Mouse (Mus musculus): ENCODE results near the gene Noxo1. TPM values are rescaled to one million over a fixed set of nuclear protein-coding genes. Genes with fewer than 3 reads are reported as not detected.

The Noxo1 gene
- 2.0 and 2.7 TPM in 2 replicates for polyA plus RNA-seq (2015; fragmentation: Nextera tagmentation; extraction: Ambion mirVana)

- Histone ChIP-seq H3K9ac (replicated peaks; ENCODE audit: low read depth, low read length) (peak within 1 kb of the TSS; percentile 87), H3K27me3 (replicated peaks; ENCODE audit: control insufficient read depth, insufficient read depth, low read length) (no peaks in the 10 kb centered on the region), H3K36me3 (ENCODE audit: control insufficient read depth, insufficient read depth) (peaks cover 5% of the 10 kb centered on the region), H3K27ac (ENCODE audit: low read length) (peak within 1 kb of the TSS; percentile 90), H3K9me3 (ENCODE audit: control insufficient read depth, low read length) (no peaks in the 10 kb centered on the region), H3K4me3 (replicated peaks; ENCODE audit: low read length) (peak within 1 kb of the TSS; percentile 79), H3K4me1 (replicated peaks; ENCODE audit: control insufficient read depth, insufficient read depth, low read length) (peaks cover 15% of the 10 kb centered on the region), H3K4me2 (ENCODE audit: low read length) (peak within 1 kb of the TSS; percentile 70)
- peak; percentile 91 for ATAC-seq
- WGBS: under 1% methylated on average over 74 of the region's 76 CpGs
Measured at GRCm38 (mm10) chr17:24696011-24696697, at the start of gene Noxo1, which contains the start of gene Gfer. Noxo1 (plus strand) TSS chr17:24696234. Gfer (minus strand) TSS chr17:24696156.

GRCm38 (mm10) chr17:24646381-24646780, 49.7 kb upstream of the Noxo1 start:
- H3K9ac ChIP-seq (replicated peaks; ENCODE audit: low read depth, low read length): no peak overlapping the region
- no peaks in the 10 kb centered on the region for H3K27me3 ChIP-seq (replicated peaks; ENCODE audit: control insufficient read depth, insufficient read depth, low read length)
- no peaks in the 10 kb centered on the region for H3K9me3 ChIP-seq (ENCODE audit: control insufficient read depth, low read length)
- no peaks in the 10 kb centered on the region for H3K36me3 ChIP-seq (ENCODE audit: control insufficient read depth, insufficient read depth)
- H3K27ac ChIP-seq (ENCODE audit: low read length): no peak overlapping the region
- no peak overlapping the region for H3K4me2 ChIP-seq (ENCODE audit: low read length)
- no peak overlapping the region for H3K4me3 ChIP-seq (replicated peaks; ENCODE audit: low read length)
- peaks cover 13% of the 10 kb centered on the region for H3K4me1 ChIP-seq (replicated peaks; ENCODE audit: control insufficient read depth, insufficient read depth, low read length)
- WGBS: 86% methylated on average over 4 of the region's 4 CpGs
- ATAC-seq: no peak

GRCm38 (mm10) chr17:24647493-24647892, 48.5 kb upstream of the Noxo1 start:
- no peaks in the 10 kb centered on the region for H3K27me3 ChIP-seq (replicated peaks; ENCODE audit: control insufficient read depth, insufficient read depth, low read length)
- no peak overlapping the region for H3K27ac ChIP-seq (ENCODE audit: low read length)
- no peak overlapping the region for H3K9ac ChIP-seq (replicated peaks; ENCODE audit: low read depth, low read length)
- peaks cover 13% of the 10 kb centered on the region for H3K4me1 ChIP-seq (replicated peaks; ENCODE audit: control insufficient read depth, insufficient read depth, low read length)
- no peaks in the 10 kb centered on the region for H3K36me3 ChIP-seq (ENCODE audit: control insufficient read depth, insufficient read depth)
- WGBS: 83% methylated on average over 11 of the region's 11 CpGs
- no peak overlapping the region for H3K4me2 ChIP-seq (ENCODE audit: low read length)
- no peaks in the 10 kb centered on the region for H3K9me3 ChIP-seq (ENCODE audit: control insufficient read depth, low read length)
- H3K4me3 ChIP-seq (replicated peaks; ENCODE audit: low read length): no peak overlapping the region
- no peak for ATAC-seq

- ATAC-seq: no peak
- peak overlapping the region; percentile 84 for H3K9ac ChIP-seq (replicated peaks; ENCODE audit: low read depth, low read length)
- H3K27me3 ChIP-seq (replicated peaks; ENCODE audit: control insufficient read depth, insufficient read depth, low read length): no peaks in the 10 kb centered on the region
- no peak overlapping the region for H3K27ac ChIP-seq (ENCODE audit: low read length)
- 78% methylated on average over 10 of the region's 10 CpGs for WGBS
- peak overlapping the region; percentile 100 for H3K4me2 ChIP-seq (ENCODE audit: low read length)
- H3K9me3 ChIP-seq (ENCODE audit: control insufficient read depth, low read length): no peaks in the 10 kb centered on the region
- H3K36me3 ChIP-seq (ENCODE audit: control insufficient read depth, insufficient read depth): no peaks in the 10 kb centered on the region
- H3K4me3 ChIP-seq (replicated peaks; ENCODE audit: low read length): peak overlapping the region; percentile 71
- H3K4me1 ChIP-seq (replicated peaks; ENCODE audit: control insufficient read depth, insufficient read depth, low read length): peaks cover 14% of the 10 kb centered on the region
Measured at GRCm38 (mm10) chr17:24648731-24649377, 47.2 kb upstream of the Noxo1 start.

- peak; percentile 39 for ATAC-seq
- H3K27me3 ChIP-seq (replicated peaks; ENCODE audit: control insufficient read depth, insufficient read depth, low read length): no peaks in the 10 kb centered on the region
- peaks cover 16% of the 10 kb centered on the region for H3K4me1 ChIP-seq (replicated peaks; ENCODE audit: control insufficient read depth, insufficient read depth, low read length)
- peak overlapping the region; percentile 100 for H3K4me2 ChIP-seq (ENCODE audit: low read length)
- peak overlapping the region; percentile 84 for H3K9ac ChIP-seq (replicated peaks; ENCODE audit: low read depth, low read length)
- peak overlapping the region; percentile 71 for H3K4me3 ChIP-seq (replicated peaks; ENCODE audit: low read length)
- 1% methylated on average over 35 of the region's 35 CpGs for WGBS
- no peaks in the 10 kb centered on the region for H3K36me3 ChIP-seq (ENCODE audit: control insufficient read depth, insufficient read depth)
- no peak overlapping the region for H3K27ac ChIP-seq (ENCODE audit: low read length)
- no peaks in the 10 kb centered on the region for H3K9me3 ChIP-seq (ENCODE audit: control insufficient read depth, low read length)
Measured at GRCm38 (mm10) chr17:24649581-24650069, 46.4 kb upstream of the Noxo1 start.

GRCm38 (mm10) chr17:24650070-24650616, 45.9 kb upstream of the Noxo1 start, which contains the start of gene Slc9a3r2:
Slc9a3r2 (minus strand) TSS chr17:24650327.
- Histone ChIP-seq H3K9me3 (ENCODE audit: control insufficient read depth, low read length) (no peaks in the 10 kb centered on the region), H3K36me3 (ENCODE audit: control insufficient read depth, insufficient read depth) (no peaks in the 10 kb centered on the region), H3K4me2 (ENCODE audit: low read length) (peak within 1 kb of the TSS; percentile 100), H3K27me3 (replicated peaks; ENCODE audit: control insufficient read depth, insufficient read depth, low read length) (no peaks in the 10 kb centered on the region), H3K4me3 (replicated peaks; ENCODE audit: low read length) (peak within 1 kb of the TSS; percentile 71), H3K27ac (ENCODE audit: low read length) (no peak within 1 kb of the TSS), H3K9ac (replicated peaks; ENCODE audit: low read depth, low read length) (peak within 1 kb of the TSS; percentile 84), H3K4me1 (replicated peaks; ENCODE audit: control insufficient read depth, insufficient read depth, low read length) (peaks cover 16% of the 10 kb centered on the region)
- ATAC-seq: peak; percentile 75
- 2% methylated on average over 29 of the region's 41 CpGs for WGBS

GRCm38 (mm10) chr17:24650766-24651165, 45.3 kb upstream of the Noxo1 start:
- no peak overlapping the region for H3K4me3 ChIP-seq (replicated peaks; ENCODE audit: low read length)
- H3K4me2 ChIP-seq (ENCODE audit: low read length): no peak overlapping the region; the same call in 1 of the 2 replicates
- no peak for ATAC-seq
- H3K9me3 ChIP-seq (ENCODE audit: control insufficient read depth, low read length): no peaks in the 10 kb centered on the region
- H3K4me1 ChIP-seq (replicated peaks; ENCODE audit: control insufficient read depth, insufficient read depth, low read length): peaks cover 16% of the 10 kb centered on the region
- H3K36me3 ChIP-seq (ENCODE audit: control insufficient read depth, insufficient read depth): no peaks in the 10 kb centered on the region
- no peaks in the 10 kb centered on the region for H3K27me3 ChIP-seq (replicated peaks; ENCODE audit: control insufficient read depth, insufficient read depth, low read length)
- H3K27ac ChIP-seq (ENCODE audit: low read length): no peak overlapping the region
- 75% methylated on average over 4 of the region's 4 CpGs for WGBS
- H3K9ac ChIP-seq (replicated peaks; ENCODE audit: low read depth, low read length): no peak overlapping the region; the same call in 1 of the 2 replicates

- Histone ChIP-seq H3K27ac (ENCODE audit: low read length) (no peak overlapping the region), H3K4me1 (replicated peaks; ENCODE audit: control insufficient read depth, insufficient read depth, low read length) (peaks cover 16% of the 10 kb centered on the region), H3K27me3 (replicated peaks; ENCODE audit: control insufficient read depth, insufficient read depth, low read length) (peaks cover 3% of the 10 kb centered on the region; the same call in 1 of the 2 replicates), H3K9ac (replicated peaks; ENCODE audit: low read depth, low read length) (no peak overlapping the region), H3K9me3 (ENCODE audit: control insufficient read depth, low read length) (no peaks in the 10 kb centered on the region), H3K4me2 (ENCODE audit: low read length) (no peak overlapping the region), H3K36me3 (ENCODE audit: control insufficient read depth, insufficient read depth) (no peaks in the 10 kb centered on the region), H3K4me3 (replicated peaks; ENCODE audit: low read length) (no peak overlapping the region)
- ATAC-seq: no peak
- WGBS: 66% methylated on average over 3 of the region's 3 CpGs
Measured at GRCm38 (mm10) chr17:24651835-24652234, 44.2 kb upstream of the Noxo1 start.
